Mouse (Mus musculus) thymus, postnatal 0 days (tissue): ENCODE data around the gene Usp44. TPM values are rescaled to one million over a fixed set of nuclear protein-coding genes. Genes with fewer than 3 reads are reported as not detected.

ENCODE experiments used
- DNase-seq: peaks from one replicate; pipeline ENCODE4 v3.0.0-alpha.2; 2015; ENCODE audit warnings: low spot score
- polyA plus RNA-seq: library from polyadenylated mRNA; unstranded; fragments of >200 nt; fragmentation: Nextera tagmentation; extraction: Ambion mirVana; gene quantifications from 2 replicates; pipeline ENCODE4 v1.2.1, GENCODE M21; 2015

The Usp44 gene
- polyA plus RNA-seq, 1 experiment from 2014 or later, result 3.4 TPM

DNA sequence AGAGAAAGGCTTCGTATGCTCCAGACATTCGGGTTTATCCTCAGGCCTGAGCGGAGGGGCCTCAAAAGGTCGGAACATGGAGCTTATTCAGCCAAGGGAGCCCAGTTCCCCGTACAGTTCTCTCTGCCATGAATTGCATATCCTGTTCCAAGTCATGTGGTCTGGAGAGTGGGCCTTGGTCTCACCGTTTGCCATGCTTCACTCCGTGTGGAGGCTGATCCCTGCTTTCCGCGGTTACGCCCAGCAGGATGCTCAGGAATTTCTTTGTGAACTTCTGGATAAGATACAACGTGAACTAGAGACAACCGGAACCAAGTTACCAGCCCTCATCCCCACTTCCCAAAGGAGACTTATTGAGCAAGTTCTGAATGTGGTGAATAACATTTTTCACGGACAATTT is 15.4 kb downstream of the Usp44 start:
- DNase-seq, result no peak

GRCm38 (mm10) chr10:93855126-93855525 is 23.8 kb downstream of the Usp44 start:
- DNase-seq, result no peak

DNA sequence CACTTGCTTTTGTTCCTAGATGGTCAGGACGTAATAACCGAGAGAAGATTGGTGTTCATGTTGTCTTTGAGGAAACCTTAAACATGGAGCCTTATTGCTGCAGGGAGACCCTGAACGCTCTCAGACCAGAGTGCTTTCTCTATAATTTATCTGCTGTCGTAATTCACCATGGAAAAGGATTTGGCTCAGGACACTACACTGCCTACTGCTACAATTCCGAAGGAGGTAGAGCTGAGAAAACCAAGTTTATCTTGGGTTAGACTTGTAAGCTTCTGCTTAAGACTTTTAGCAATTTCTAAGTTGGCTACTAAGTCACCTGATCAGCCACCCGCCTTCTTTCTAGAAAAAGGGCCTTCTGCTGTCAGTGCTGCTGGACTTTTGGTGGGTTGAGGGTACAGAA is 24.7 kb downstream of the Usp44 start:
- no peak for DNase-seq

GRCm38 (mm10) chr10:93868401-93868800 is 37.0 kb downstream of the Usp44 start:
- DNase-seq, result no peak

- no peak for DNase-seq
Measured at GRCm38 (mm10) chr10:93868886-93869285, 37.5 kb downstream of the Usp44 start.

- peak; percentile 30 for DNase-seq
Measured at GRCm38 (mm10) chr10:93876772-93877171, 45.4 kb downstream of the Usp44 start.

- DNase-seq, result no peak
Measured at GRCm38 (mm10) chr10:93878732-93879131, 47.4 kb downstream of the Usp44 start.

- no peak for DNase-seq
Measured at GRCm38 (mm10) chr10:93881918-93882317, 50.6 kb downstream of the Usp44 start.

DNA sequence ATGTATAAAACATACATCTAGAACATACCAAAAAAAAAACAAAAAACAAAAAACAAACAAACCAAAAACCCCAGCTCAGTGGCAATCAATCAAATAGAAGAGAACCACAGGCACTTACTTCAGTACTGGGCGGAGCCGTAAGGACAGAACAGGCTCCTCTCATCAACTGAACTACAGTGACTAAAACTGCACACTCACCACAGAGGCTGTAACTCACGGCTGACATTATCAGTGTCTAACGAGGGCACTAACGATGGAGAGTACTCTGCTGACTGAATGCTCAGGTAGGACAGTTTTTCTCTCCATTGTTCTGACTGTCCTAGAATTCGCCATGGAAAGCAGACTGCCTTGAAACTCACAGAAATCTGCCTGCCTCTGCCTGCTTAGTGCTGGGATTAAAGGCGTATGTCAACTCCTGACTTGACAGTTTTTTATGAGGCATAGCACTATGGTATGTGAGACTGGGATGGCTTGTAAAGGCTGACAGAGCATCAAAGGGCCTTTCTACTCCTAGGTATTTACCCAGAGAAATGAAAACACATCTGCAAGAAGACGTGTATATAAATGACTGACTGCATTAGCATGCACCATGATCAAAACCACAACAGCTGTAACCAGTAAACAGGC is 51.5 kb downstream of the Usp44 start:
- DNase-seq, result no peak

- no peak for DNase-seq
Measured at GRCm38 (mm10) chr10:93885839-93886477, 54.6 kb downstream of the Usp44 start.

- no peak for DNase-seq
Measured at GRCm38 (mm10) chr10:93888590-93888934, 57.2 kb downstream of the Usp44 start.

GRCm38 (mm10) chr10:93888935-93889578 is 57.7 kb downstream of the Usp44 start:
- peak; percentile 7 for DNase-seq

DNA sequence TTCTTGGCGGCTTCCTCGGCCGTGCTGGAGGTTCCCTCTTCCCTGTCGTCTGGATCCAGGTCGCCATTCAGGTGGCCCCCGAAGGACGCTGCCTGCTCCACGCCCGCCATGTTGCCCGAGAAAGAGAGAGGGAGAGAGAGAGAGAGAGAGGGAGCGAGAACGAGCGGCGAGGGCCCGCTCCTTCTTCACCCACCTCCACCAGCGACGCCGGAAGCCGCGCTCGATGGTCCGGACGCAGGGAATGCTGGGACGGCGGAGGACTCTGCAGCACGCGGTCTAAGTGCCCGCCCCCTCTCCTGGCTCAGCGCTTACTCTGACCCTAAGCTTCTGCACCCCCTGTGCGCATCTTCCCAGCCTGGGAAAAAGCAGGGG is 58.2 kb downstream of the Usp44 start:
- DNase-seq, result peak; percentile 85

DNA sequence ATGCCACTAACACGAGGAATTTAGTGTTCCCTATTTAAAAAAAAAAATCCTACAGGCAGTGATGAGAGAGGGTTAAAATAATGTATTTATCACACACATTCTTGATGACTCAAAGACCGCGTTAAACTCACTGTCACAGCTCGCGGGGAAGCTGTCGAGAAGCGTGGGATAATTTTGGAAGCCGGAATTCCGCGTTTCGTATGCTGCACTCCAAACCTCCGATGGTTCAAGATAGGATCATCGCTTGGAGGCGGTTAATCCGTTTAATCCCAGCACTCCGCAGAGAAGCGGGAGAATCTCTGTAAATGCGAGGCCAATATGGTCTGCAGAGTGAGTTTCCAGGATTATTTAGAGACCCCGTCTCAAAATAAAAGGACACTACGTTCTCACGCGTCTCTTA is 58.6 kb downstream of the Usp44 start:
- DNase-seq, result no peak

- no peak for DNase-seq
Measured at GRCm38 (mm10) chr10:93890565-93890964, 59.2 kb downstream of the Usp44 start.

- no peak for DNase-seq
Measured at GRCm38 (mm10) chr10:93891031-93891430, 59.7 kb downstream of the Usp44 start.

- no peak for DNase-seq
Measured at GRCm38 (mm10) chr10:93892551-93892950, 61.2 kb downstream of the Usp44 start.

- peak; percentile 36 for DNase-seq
Measured at GRCm38 (mm10) chr10:93897043-93897646, 65.8 kb downstream of the Usp44 start, which contains the start of gene Metap2. Gene Metap2, minus strand, starts transcription at chr10:93897093.

- DNase-seq, result no peak
Measured at GRCm38 (mm10) chr10:93899303-93899702, 67.9 kb downstream of the Usp44 start.

DNA sequence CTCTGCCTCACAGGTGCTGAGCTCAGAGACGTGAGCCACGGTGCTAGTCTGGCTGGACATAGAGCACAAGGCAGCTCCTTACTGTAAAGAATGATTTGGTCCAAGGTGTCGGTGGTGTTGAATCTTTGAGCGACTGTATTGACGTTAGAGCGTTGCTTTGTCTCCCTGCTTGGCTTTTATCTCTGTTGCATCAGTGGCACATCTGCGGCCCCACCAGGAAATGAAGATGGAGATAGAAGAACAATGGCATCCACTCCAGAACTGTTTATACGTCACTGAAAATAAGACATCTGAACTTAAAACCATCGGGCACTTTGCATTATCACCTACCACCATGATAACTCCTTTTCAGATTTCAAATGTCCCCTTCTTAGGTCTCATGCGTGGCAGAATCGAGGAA is 68.6 kb downstream of the Usp44 start:
- no peak for DNase-seq

DNA sequence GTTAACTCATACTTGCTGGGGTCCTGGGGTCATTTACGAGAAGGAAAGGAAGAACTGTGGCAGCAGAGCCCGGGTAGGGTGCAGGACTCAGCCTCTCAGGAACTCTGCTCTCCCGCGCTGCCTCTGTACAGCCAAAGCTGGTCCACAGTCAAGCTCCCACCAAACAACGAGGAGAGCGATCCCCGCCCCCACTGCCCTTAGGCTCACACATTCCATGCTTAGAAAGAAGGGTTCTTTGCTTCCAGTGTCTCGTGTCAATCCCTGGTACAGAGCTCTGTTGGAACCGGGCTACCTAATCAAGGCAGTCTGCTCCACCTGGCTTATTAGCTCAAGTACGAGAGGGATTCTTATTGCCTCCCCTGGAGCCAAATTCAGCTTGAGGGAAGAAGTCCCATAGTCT is 76.0 kb downstream of the Usp44 start:
- DNase-seq, result no peak
